Mouse (Mus musculus) central nervous system, embryonic 11.5 days (tissue): ENCODE results near the gene Gm5458. TPM values are rescaled to one million over a fixed set of nuclear protein-coding genes. Genes with fewer than 3 reads are reported as not detected.

Experiments used
- polyA plus RNA-seq: library from polyadenylated mRNA; depleted of rRNA; stranded (reverse); fragments of >200 nt; gene quantifications from 2 replicates; pipeline ENCODE4 v1.2.3, GENCODE M21; 2012; rRNA removed

Gm5458 gene
- not detected in 2 replicates for polyA plus RNA-seq

GRCm38 (mm10) chr14:19602481-19602880 is at the start of gene Gm5458:
Gene Gm5458 (minus strand): TSS chr14:19602581.

GRCm38 (mm10) chr14:19584804-19585667 is 17.3 kb downstream of the Gm5458 start, which contains the start of gene Gm2237:
Gene Gm2237 (minus strand): TSS chr14:19585135.

GRCm38 (mm10) chr14:19549863-19550262 is 52.5 kb downstream of the Gm5458 start, which contains the start of gene Gm2244:
Gene Gm2244 (minus strand): TSS chr14:19549963.

Other genes with a start within 250 kb of the Gm5458 start
- gene Gm21738, start 183.7 kb downstream of the Gm5458 start, polyA plus RNA-seq, result 0.52 TPM in 1 of 2 replicates, not detected in the other
- gene Gm2244, start 52.6 kb downstream of the Gm5458 start, polyA plus RNA-seq, result 0.07 TPM in 1 of 2 replicates, not detected in the other
- gene Gm2237, start 17.4 kb downstream of the Gm5458 start, polyA plus RNA-seq, result 8.7 and 18.4 TPM in 2 replicates
- gene Nid2, start 148.7 kb upstream of the Gm5458 start, polyA plus RNA-seq, result 22.9 and 36.7 TPM in 2 replicates
- gene Rtraf, start 221.2 kb upstream of the Gm5458 start, polyA plus RNA-seq, result 121 and 190 TPM in 2 replicates